Comparison of ENCODE assay signal across 25 mouse cellular contexts in the genomic region with DNA sequence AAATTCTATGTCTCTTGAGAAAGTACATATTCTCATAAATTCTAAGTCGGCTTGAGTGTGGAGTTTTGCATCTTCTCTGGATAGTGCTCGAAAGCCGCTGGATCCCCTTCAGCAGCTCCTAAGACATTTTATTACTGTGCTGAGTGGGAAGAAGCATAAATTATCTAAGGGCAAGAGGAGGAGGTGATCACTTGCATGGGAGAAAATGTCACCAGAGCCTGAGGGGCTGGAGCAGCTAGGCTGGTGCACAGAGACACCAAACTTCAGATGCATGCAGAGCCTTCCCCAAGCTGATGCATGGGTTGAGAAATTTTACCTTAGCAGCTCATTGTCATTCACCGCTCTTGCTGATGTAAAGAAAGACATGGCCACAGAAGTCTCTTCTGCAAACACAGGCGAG. TPM values are rescaled to one million over a fixed set of nuclear protein-coding genes. Genes with fewer than 3 reads are reported as not detected.
DNase-seq lines count a peak whose midpoint lies in the region; ATAC-seq and TF ChIP-seq lines count a peak whose summit lies in the region.
"Had no signal": no experiment of that assay in that cellular context is flagged by ENCODE, and none has a peak within 500 bp of the region (broad histone marks: within the 10 kb centered on the region; RNA-seq: fewer than 3 reads in every experiment).

No protein-coding gene starts in this region.

- H3K9me3 ChIP-seq in heart, embryonic 10.5 days = no peaks in the 10 kb centered on the region
- no peaks in the 10 kb centered on the region for H3K9me3 ChIP-seq in kidney, postnatal 0 days (replicated peaks; ENCODE audit: low read length)
- H3K9me3 ChIP-seq in neural tube, embryonic 13.5 days = no peaks in the 10 kb centered on the region
- no peaks in the 10 kb centered on the region for H3K9me3 ChIP-seq in neural tube, embryonic 15.5 days (replicated peaks)
- H3K9me3 ChIP-seq: embryonic facial prominence, embryonic 12.5 days; embryonic facial prominence, embryonic 15.5 days; hindbrain, embryonic 12.5 days; hindbrain, embryonic 15.5 days had no signal

- peaks cover under 1% of the 10 kb centered on the region; the same call in 1 of the 2 replicates for H3K4me1 ChIP-seq in heart, embryonic 10.5 days
- H3K4me1 ChIP-seq in kidney, postnatal 0 days (replicated peaks; ENCODE audit: insufficient read depth, low read length) = 0 out of 2 replicates have a peak, but pooled peaks cover 3% of the 10 kb centered on the region
- peaks cover 36% of the 10 kb centered on the region for H3K4me1 ChIP-seq in neural tube, embryonic 13.5 days (replicated peaks)
- peaks cover 30% of the 10 kb centered on the region for H3K4me1 ChIP-seq in neural tube, embryonic 15.5 days
- H3K4me1 ChIP-seq in olfactory bulb, adult 2 months (ENCODE audit: control insufficient read depth, insufficient read depth, low read length) = peaks cover 17% of the 10 kb centered on the region

- H3K9ac ChIP-seq in kidney, postnatal 0 days (ENCODE audit: low read depth, low read length) = no peak overlapping the region
- H3K9ac ChIP-seq in neural tube, embryonic 13.5 days = peak overlapping the region; percentile 41; the same call in 1 of the 2 replicates
- no peak overlapping the region for H3K9ac ChIP-seq in neural tube, embryonic 15.5 days (replicated peaks)
- H3K9ac ChIP-seq: embryonic facial prominence, embryonic 12.5 days; embryonic facial prominence, embryonic 15.5 days; forebrain, postnatal 0 days; hindbrain, embryonic 12.5 days; hindbrain, embryonic 15.5 days had no signal

- 82% methylated on average over 5 of the region's 5 CpGs for WGBS in heart, embryonic 10.5 days
- 40% methylated on average over 5 of the region's 5 CpGs for WGBS in kidney, postnatal 0 days
- WGBS in neural tube, embryonic 13.5 days = 61% methylated on average over 5 of the region's 5 CpGs
- WGBS in neural tube, embryonic 15.5 days = 60% methylated on average over 5 of the region's 5 CpGs
- WGBS in olfactory bulb, adult 2 months = 47% methylated on average over 5 of the region's 5 CpGs

- H3K4me3 ChIP-seq in heart, embryonic 10.5 days = no peak overlapping the region
- no peak overlapping the region for H3K4me3 ChIP-seq in kidney, postnatal 0 days (replicated peaks; ENCODE audit: low read depth, low read length)
- H3K4me3 ChIP-seq in neural tube, embryonic 13.5 days = no peak overlapping the region
- H3K4me3 ChIP-seq in neural tube, embryonic 15.5 days (replicated peaks) = no peak overlapping the region
- no peak overlapping the region for H3K4me3 ChIP-seq in olfactory bulb, adult 2 months (ENCODE audit: insufficient read depth, low read depth, low read length)
- H3K4me3 ChIP-seq: embryonic facial prominence, embryonic 12.5 days; embryonic facial prominence, embryonic 15.5 days; heart, adult 2 months; hindbrain, embryonic 12.5 days; hindbrain, embryonic 15.5 days had no signal

- no peak for TF ChIP-seq CTCF in kidney, postnatal 0 days (IDR thresholded peaks at IDR 0.05; ENCODE audit: low read depth)
- no peak for TF ChIP-seq CTCF in olfactory bulb, adult 2 months (IDR thresholded peaks at IDR 0.05; ENCODE audit: insufficient read depth, low read depth, low read length)

- H3K27me3 ChIP-seq in heart, embryonic 10.5 days (ENCODE audit: insufficient read depth, poor library complexity, severe bottlenecking) = peaks cover 48% of the 10 kb centered on the region
- no peaks in the 10 kb centered on the region for H3K27me3 ChIP-seq in kidney, postnatal 0 days (ENCODE audit: insufficient read depth, low read length)
- H3K27me3 ChIP-seq in neural tube, embryonic 13.5 days = no peaks in the 10 kb centered on the region
- no peaks in the 10 kb centered on the region for H3K27me3 ChIP-seq in neural tube, embryonic 15.5 days (replicated peaks)
- H3K27me3 ChIP-seq: embryonic facial prominence, embryonic 12.5 days; embryonic facial prominence, embryonic 15.5 days; hindbrain, embryonic 12.5 days; hindbrain, embryonic 15.5 days had no signal

- no peak for TF ChIP-seq POLR2A in olfactory bulb, adult 2 months (IDR thresholded peaks at IDR 0.05; ENCODE audit: insufficient read depth, low read depth, low read length)

- peak; percentile 62 for DNase-seq in heart, adult 11 months
- DNase-seq in heart, embryonic 10.5 days (ENCODE audit: low spot score) = no peak
- peak; percentile 59 for DNase-seq in kidney, postnatal 0 days (ENCODE audit: low spot score)
- no peak for DNase-seq in kidney, adult 11 months
- DNase-seq in right cerebral cortex, adult 2 months (ENCODE audit: low spot score in 2 of 2) = no peak
- DNase-seq: adrenal gland, adult 8-10 months; adrenal gland, postnatal 25 days; cerebellum, adult 18-20 months; cerebellum, adult 9-10 months; cerebellum, postnatal 14 days; forebrain, postnatal 0 days; gastrocnemius, postnatal 25 days; heart, adult 2 months had no signal

- H3K4me2 ChIP-seq in kidney, postnatal 0 days (ENCODE audit: low read length) = no peak overlapping the region
- H3K4me2 ChIP-seq in neural tube, embryonic 13.5 days = no peak overlapping the region
- no peak overlapping the region for H3K4me2 ChIP-seq in neural tube, embryonic 15.5 days
- H3K4me2 ChIP-seq: embryonic facial prominence, embryonic 12.5 days; embryonic facial prominence, embryonic 15.5 days; heart, embryonic 11.5 days; hindbrain, embryonic 12.5 days; hindbrain, embryonic 15.5 days had no signal

- H3K27ac ChIP-seq in heart, embryonic 10.5 days = no peak overlapping the region
- peak overlapping the region; percentile 19; the same call in 1 of the 2 replicates for H3K27ac ChIP-seq in kidney, postnatal 0 days
- peak overlapping the region; percentile 59; the same call in 1 of the 2 replicates for H3K27ac ChIP-seq in neural tube, embryonic 13.5 days (replicated peaks)
- no peak overlapping the region for H3K27ac ChIP-seq in neural tube, embryonic 15.5 days (replicated peaks)
- H3K27ac ChIP-seq in olfactory bulb, adult 2 months (ENCODE audit: insufficient read depth, low read depth, low read length) = 0 out of 2 replicates have a peak overlapping the region, but pooled peaks have one; percentile 46
- H3K27ac ChIP-seq: embryonic facial prominence, embryonic 12.5 days; embryonic facial prominence, embryonic 15.5 days; heart, adult 2 months; hindbrain, embryonic 12.5 days; hindbrain, embryonic 15.5 days had no signal

- no peaks in the 10 kb centered on the region for H3K36me3 ChIP-seq in heart, embryonic 10.5 days
- no peaks in the 10 kb centered on the region for H3K36me3 ChIP-seq in kidney, postnatal 0 days (ENCODE audit: insufficient read depth, low read length)
- H3K36me3 ChIP-seq in neural tube, embryonic 13.5 days = no peaks in the 10 kb centered on the region
- no peaks in the 10 kb centered on the region for H3K36me3 ChIP-seq in neural tube, embryonic 15.5 days
- H3K36me3 ChIP-seq: embryonic facial prominence, embryonic 12.5 days; embryonic facial prominence, embryonic 15.5 days; hindbrain, embryonic 12.5 days; hindbrain, embryonic 15.5 days had no signal

- no peak for ATAC-seq in kidney, postnatal 0 days (replicated peaks; ENCODE audit: low FRiP score, low read depth)
- no peak for ATAC-seq in neural tube, embryonic 13.5 days (ENCODE audit: low read depth)
- no peak for ATAC-seq in neural tube, embryonic 15.5 days (ENCODE audit: low FRiP score)
- ATAC-seq: activated CD4-positive, CD25-positive, alpha-beta regulatory T cell, adult 4 months; forebrain, embryonic 14.5 days; forebrain, postnatal 0 days had no signal

RNA-seq across cellular contexts. Expression of a gene that starts 4.6 kb away (rescaled TPM):
- polyA plus RNA-seq in heart, embryonic 10.5 days (2016; fragmentation: Nextera tagmentation; extraction: Ambion mirVana) = 4.8 and 9.8 TPM in 2 replicates
- polyA plus RNA-seq in kidney, postnatal 0 days (2015; fragmentation: Nextera tagmentation; extraction: Ambion mirVana) = 43.9 and 45.8 TPM in 2 replicates
- polyA plus RNA-seq in neural tube, embryonic 13.5 days (2015; fragmentation: Nextera tagmentation; extraction: Ambion mirVana) = 278 and 296 TPM in 2 replicates
- polyA plus RNA-seq in neural tube, embryonic 15.5 days (2015; fragmentation: Nextera tagmentation; extraction: Ambion mirVana) = 184 and 262 TPM in 2 replicates
- not detected in 2 replicates for polyA plus RNA-seq in olfactory bulb, adult 2 months (2012; ENCODE audit: insufficient read depth, insufficient read length, low replicate concordance, missing spikeins)

RNA-seq across cellular contexts. Expression of a gene that starts 5.4 kb away (rescaled TPM):
- 169 and 213 TPM in 2 replicates for polyA plus RNA-seq in heart, embryonic 10.5 days (2016; fragmentation: Nextera tagmentation; extraction: Ambion mirVana)
- polyA plus RNA-seq in kidney, postnatal 0 days (2015; fragmentation: Nextera tagmentation; extraction: Ambion mirVana) = 238 and 249 TPM in 2 replicates
- polyA plus RNA-seq in neural tube, embryonic 13.5 days (2015; fragmentation: Nextera tagmentation; extraction: Ambion mirVana) = 576 and 601 TPM in 2 replicates
- 559 and 636 TPM in 2 replicates for polyA plus RNA-seq in neural tube, embryonic 15.5 days (2015; fragmentation: Nextera tagmentation; extraction: Ambion mirVana)
- polyA plus RNA-seq in olfactory bulb, adult 2 months (2012; ENCODE audit: insufficient read depth, insufficient read length, low replicate concordance, missing spikeins) = not detected in 2 replicates

RNA-seq across cellular contexts. Expression of a gene that starts 10.3 kb away (rescaled TPM):
- polyA plus RNA-seq in heart, embryonic 10.5 days (2016; fragmentation: Nextera tagmentation; extraction: Ambion mirVana) = 15.5 and 15.9 TPM in 2 replicates
- 40.9 and 41.2 TPM in 2 replicates for polyA plus RNA-seq in kidney, postnatal 0 days (2015; fragmentation: Nextera tagmentation; extraction: Ambion mirVana)
- 124 and 126 TPM in 2 replicates for polyA plus RNA-seq in neural tube, embryonic 13.5 days (2015; fragmentation: Nextera tagmentation; extraction: Ambion mirVana)
- 66.5 and 86.3 TPM in 2 replicates for polyA plus RNA-seq in neural tube, embryonic 15.5 days (2015; fragmentation: Nextera tagmentation; extraction: Ambion mirVana)
- not detected in 2 replicates for polyA plus RNA-seq in olfactory bulb, adult 2 months (2012; ENCODE audit: insufficient read depth, insufficient read length, low replicate concordance, missing spikeins)

RNA-seq across cellular contexts. Expression of a gene that starts 10.3 kb away (rescaled TPM):
- 0.75 and 0.79 TPM in 2 replicates for polyA plus RNA-seq in heart, embryonic 10.5 days (2016; fragmentation: Nextera tagmentation; extraction: Ambion mirVana)
- 0.32 and 0.37 TPM in 2 replicates for polyA plus RNA-seq in kidney, postnatal 0 days (2015; fragmentation: Nextera tagmentation; extraction: Ambion mirVana)
- polyA plus RNA-seq in neural tube, embryonic 13.5 days (2015; fragmentation: Nextera tagmentation; extraction: Ambion mirVana) = 0.90 and 1.3 TPM in 2 replicates
- 1.1 TPM in 2 replicates for polyA plus RNA-seq in neural tube, embryonic 15.5 days (2015; fragmentation: Nextera tagmentation; extraction: Ambion mirVana)
- not detected in 2 replicates for polyA plus RNA-seq in olfactory bulb, adult 2 months (2012; ENCODE audit: insufficient read depth, insufficient read length, low replicate concordance, missing spikeins)

RNA-seq across cellular contexts. Expression of a gene that starts 26.4 kb away (rescaled TPM):
- not detected in 2 replicates for polyA plus RNA-seq in heart, embryonic 10.5 days (2016; fragmentation: Nextera tagmentation; extraction: Ambion mirVana)
- 0.16 TPM in 1 of 2 replicates, not detected in the other for polyA plus RNA-seq in kidney, postnatal 0 days (2015; fragmentation: Nextera tagmentation; extraction: Ambion mirVana)
- not detected in 2 replicates for polyA plus RNA-seq in neural tube, embryonic 13.5 days (2015; fragmentation: Nextera tagmentation; extraction: Ambion mirVana)
- polyA plus RNA-seq in neural tube, embryonic 15.5 days (2015; fragmentation: Nextera tagmentation; extraction: Ambion mirVana) = 0.10 TPM in 1 of 2 replicates, not detected in the other
- not detected in 2 replicates for polyA plus RNA-seq in olfactory bulb, adult 2 months (2012; ENCODE audit: insufficient read depth, insufficient read length, low replicate concordance, missing spikeins)
- polyA plus RNA-seq: activated CD4-positive, CD25-positive, alpha-beta regulatory T cell, adult 4 months; embryonic facial prominence, embryonic 12.5 days; embryonic facial prominence, embryonic 15.5 days; forebrain, embryonic 11.5 days; forebrain, embryonic 14.5 days; forebrain, postnatal 0 days; heart, embryonic 14.5 days; hindbrain, embryonic 12.5 days; hindbrain, embryonic 15.5 days had no signal

Comparison
In these comparisons a context has a peak if more than half of its experiments do, and no peak if none do; other contexts are left out.
1. DNase-seq: peak in heart, adult 11 months (single experiment) and kidney, postnatal 0 days (single experiment); none in heart, embryonic 10.5 days (single experiment), kidney, adult 11 months (single experiment) and right cerebral cortex, adult 2 months (0 of 2).
2. H3K27ac ChIP-seq: peak in kidney, postnatal 0 days (single experiment), neural tube, embryonic 13.5 days (single experiment) and olfactory bulb, adult 2 months (single experiment); none in heart, embryonic 10.5 days (single experiment) and neural tube, embryonic 15.5 days (single experiment).